Mouse (Mus musculus): ENCODE results near the gene Nsd1.

DNA sequence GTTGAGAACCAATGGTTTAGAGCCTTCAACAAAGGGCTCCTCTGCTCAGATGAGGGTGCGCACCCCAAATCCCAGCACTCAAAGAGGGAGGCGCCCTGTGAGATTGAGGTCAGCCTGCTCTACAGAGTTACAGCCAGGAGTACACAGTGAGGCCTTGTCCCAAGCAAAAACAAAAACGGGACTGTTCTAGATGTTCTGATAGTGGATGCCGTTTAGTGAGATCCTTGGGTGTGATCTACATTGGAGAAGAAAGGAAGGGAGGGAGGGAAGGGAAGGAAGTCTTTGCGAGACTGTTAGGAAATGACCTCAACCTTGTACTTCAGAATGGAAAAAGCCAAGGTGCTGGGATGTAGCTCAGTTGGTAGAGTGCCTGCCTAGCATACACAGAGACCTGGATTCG is 33.3 kb upstream of the Nsd1 start:
- no peak for TF ChIP-seq POLR2A (IDR thresholded peaks at IDR 0.05; ENCODE audit: control insufficient read depth, low read depth, low read length)
- TF ChIP-seq CTCF (IDR thresholded peaks at IDR 0.05; ENCODE audit: control insufficient read depth, insufficient read depth, insufficient replicate concordance, low read depth, low read length), result no peak
